Mouse (Mus musculus) midbrain, embryonic 14.5 days (tissue): ENCODE measurements at regions not wholly inside any gene's neighbourhood (a gene's known extent, or its start where the extent isn't known, plus 50 kb on each side); places are given as distances from the start of the nearest gene placed in this dataset.
A peak's percentile ranks its signal among the peaks of the same experiment; 100 is the strongest.

Source experiments
- ATAC-seq: fragments of 200-750 bp; cut with Nextera tagmentation; 2 replicates; pipeline ENCODE4 v1.8.0; 2017; ENCODE audit warnings: moderate number of reproducible peaks, moderate library complexity; ENCODE audit not compliant: low FRiP score, low TSS enrichment
- DNase-seq: peaks from one replicate; pipeline ENCODE4 v3.0.0-alpha.2; 2015
- H3K27ac ChIP-seq: fragments of 300-500 bp; sonication (generic); replicated peaks from 2 replicates; pipeline ENCODE4 v1.5.1; 2014; ENCODE audit warnings: mild to moderate bottlenecking, low read depth, low read length, moderate library complexity
- H3K27me3 ChIP-seq: fragments of 300-500 bp; sonication (generic); 2 replicates; pipeline ENCODE4 v1.6.1; 2014; ENCODE audit warnings: low read length, control low read depth, mixed read lengths; ENCODE audit not compliant: control insufficient read depth, insufficient read depth
- H3K36me3 ChIP-seq: fragments of 300-500 bp; sonication (generic); 2 replicates; pipeline ENCODE4 v1.6.1; 2014; ENCODE audit warnings: low read length, control low read depth; ENCODE audit not compliant: control insufficient read depth, insufficient read depth
- H3K4me1 ChIP-seq: fragments of 300-500 bp; sonication (generic); 2 replicates; pipeline ENCODE4 v1.6.1; 2014; ENCODE audit warnings: mild to moderate bottlenecking, antibody characterized with exemption, low read length, control low read depth; ENCODE audit not compliant: control insufficient read depth, insufficient read depth
- H3K4me2 ChIP-seq: fragments of 300-500 bp; sonication (generic); 2 replicates; pipeline ENCODE4 v1.6.1; 2014; ENCODE audit warnings: mild to moderate bottlenecking, low read length, moderate library complexity
- H3K4me3 ChIP-seq: fragments of 300-500 bp; sonication (generic); replicated peaks from 2 replicates; pipeline ENCODE4 v1.5.1; 2014; ENCODE audit warnings: low read depth, low read length
- H3K9ac ChIP-seq: fragments of 300-500 bp; sonication (generic); replicated peaks from 2 replicates; pipeline ENCODE4 v1.6.1; 2014; ENCODE audit warnings: mild to moderate bottlenecking, low read length, moderate library complexity
- H3K9me3 ChIP-seq: fragments of 300-500 bp; sonication (generic); 2 replicates; pipeline ENCODE4 v1.6.1; 2016; ENCODE audit warnings: low read length, control low read depth, mixed read lengths; ENCODE audit not compliant: control insufficient read depth
- WGBS: fragments of 180-500 bp; shearing (Covaris S2); extraction: QIAGEN DNeasy Blood & Tissue Kit; methylation state at CpG from one replicate; pipeline ENCODE4 v1.1.7; 2014; 5-methylcytosine and 5-hydroxymethylcytosine counted together

DNA sequence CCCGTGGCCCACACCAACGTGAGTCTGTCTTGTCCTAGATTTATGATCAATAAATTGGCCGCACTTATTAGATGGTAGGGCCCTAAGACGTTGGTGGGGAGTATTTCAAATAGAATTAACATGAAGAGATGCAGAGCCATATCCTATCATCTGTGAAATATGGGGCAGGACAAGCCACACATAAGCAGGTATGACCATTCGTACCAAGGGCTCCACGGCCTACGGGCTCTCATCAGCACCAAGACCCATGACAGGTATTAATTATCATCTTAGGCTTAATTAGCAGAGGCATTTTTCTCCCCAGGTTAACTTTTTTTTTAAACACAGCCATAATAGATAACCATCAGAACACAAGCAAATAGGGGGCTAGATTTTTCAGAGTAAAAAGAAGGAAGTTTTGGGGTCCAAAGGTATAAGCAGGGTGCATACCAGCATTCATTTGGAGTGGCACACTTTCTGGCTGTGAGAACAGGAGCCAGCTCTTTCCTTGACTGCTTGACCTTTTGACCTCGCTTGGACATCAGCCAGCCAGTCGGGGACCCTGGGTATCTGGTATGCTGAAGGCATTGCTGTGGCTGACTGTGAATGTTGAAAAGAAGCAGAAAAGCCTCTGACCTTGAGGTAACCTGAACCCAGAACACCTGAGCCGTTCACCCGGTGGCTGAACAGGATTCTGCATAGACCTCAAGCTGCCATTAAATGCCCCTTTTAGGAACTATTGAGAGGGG lies 185.8 kb downstream of the Snx10 start:
- Histone ChIP-seq H3K4me3 (no peak overlapping the region), H3K9ac (no peak overlapping the region), H3K27ac (peak overlapping the region; percentile 71), H3K27me3 (no peaks in the 10 kb centered on the region), H3K4me2 (no peak overlapping the region), H3K36me3 (no peaks in the 10 kb centered on the region), H3K4me1 (peaks cover 27% of the 10 kb centered on the region), H3K9me3 (no peaks in the 10 kb centered on the region)
- DNase-seq (no peak), ATAC-seq (no peak)
- 40% methylated on average over 11 of the region's 11 CpGs for WGBS

DNA sequence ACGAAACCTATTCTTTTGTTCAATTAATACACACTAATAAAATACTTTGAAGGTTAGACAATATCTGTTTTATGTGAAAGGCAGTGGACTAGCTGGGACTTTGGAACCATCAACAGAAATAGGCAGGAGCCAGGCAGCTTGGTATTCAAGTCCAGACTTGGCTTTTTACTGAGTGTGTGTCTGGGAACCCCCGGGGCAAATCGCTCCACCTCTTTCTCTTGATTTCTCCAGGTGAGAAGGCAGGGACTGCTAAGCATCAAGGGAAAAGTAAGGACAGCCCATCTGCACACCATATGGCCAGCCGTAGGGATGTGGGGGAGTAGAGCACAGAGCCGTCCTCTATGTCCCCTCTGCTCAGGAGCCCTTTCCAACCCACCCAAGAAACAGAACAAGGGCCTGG lies 186.5 kb downstream of the Snx10 start:
- Histone ChIP-seq H3K27ac (peak overlapping the region; percentile 71; the same call in 1 of the 2 replicates), H3K36me3 (no peaks in the 10 kb centered on the region), H3K4me3 (no peak overlapping the region), H3K4me1 (peaks cover 27% of the 10 kb centered on the region), H3K9me3 (no peaks in the 10 kb centered on the region), H3K4me2 (no peak overlapping the region), H3K9ac (no peak overlapping the region), H3K27me3 (no peaks in the 10 kb centered on the region)
- DNase-seq (no peak), ATAC-seq (no peak)
- 85% methylated on average over 5 of the region's 5 CpGs for WGBS

DNA sequence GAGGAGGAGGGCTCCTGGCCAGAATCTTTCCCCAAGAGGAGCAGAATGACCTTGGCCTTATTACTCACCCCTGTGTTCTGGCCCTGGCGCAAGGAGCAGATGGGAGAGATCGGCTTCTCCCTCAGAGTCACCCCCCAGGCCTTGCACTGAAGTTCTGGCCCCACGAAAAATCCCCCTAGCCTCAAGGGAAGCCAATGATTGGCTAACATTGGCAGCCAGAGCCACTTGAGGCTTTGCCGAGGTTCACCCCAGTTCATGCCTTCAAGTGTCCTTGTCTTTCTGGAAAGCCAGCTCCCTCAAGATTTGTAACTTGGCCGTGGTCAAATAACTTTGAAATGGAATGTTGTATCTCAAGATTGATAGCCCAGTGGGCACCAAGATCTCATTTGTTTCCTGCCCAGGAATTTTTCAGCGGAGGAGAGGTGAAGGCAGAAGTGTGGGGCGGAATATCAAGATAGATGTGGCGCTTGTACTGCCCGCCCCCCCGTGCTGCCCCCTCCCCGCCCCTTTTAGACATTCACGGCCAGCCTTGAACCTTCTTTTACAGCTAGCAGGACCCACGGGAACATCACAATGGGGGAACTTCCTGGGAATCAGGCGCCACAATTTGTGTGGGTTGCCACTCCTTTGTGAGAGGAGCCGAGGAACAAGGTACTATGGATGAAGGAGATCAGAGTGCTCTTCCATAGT lies 187.4 kb downstream of the Snx10 start:
- Histone ChIP-seq H3K4me1 (peaks cover 32% of the 10 kb centered on the region), H3K27me3 (no peaks in the 10 kb centered on the region), H3K9ac (no peak overlapping the region), H3K9me3 (no peaks in the 10 kb centered on the region), H3K4me2 (no peak overlapping the region), H3K27ac (no peak overlapping the region), H3K4me3 (no peak overlapping the region), H3K36me3 (no peaks in the 10 kb centered on the region)
- 88% methylated on average over 15 of the region's 15 CpGs for WGBS
- no peak for ATAC-seq
- DNase-seq: no peak

DNA sequence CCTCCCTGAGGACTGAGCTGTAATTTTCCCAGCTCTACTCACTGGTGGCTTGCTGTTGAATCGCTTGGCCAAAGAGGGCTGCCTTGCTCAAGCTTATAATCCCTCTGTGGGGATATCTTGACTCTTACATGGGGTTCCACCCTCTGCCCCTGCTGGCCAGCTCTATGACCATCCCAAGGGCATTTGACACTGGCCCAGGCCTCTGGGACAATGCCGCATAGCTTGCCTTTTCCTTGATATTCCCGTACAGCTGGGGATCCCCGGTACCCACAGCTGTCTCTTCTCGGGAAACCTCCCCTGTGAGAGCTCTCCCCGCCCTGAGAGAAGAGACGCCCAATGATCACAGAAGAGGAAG lies 187.9 kb downstream of the Snx10 start:
- WGBS: 74% methylated on average over 7 of the region's 7 CpGs
- DNase-seq (no peak), ATAC-seq (no peak)

DNA sequence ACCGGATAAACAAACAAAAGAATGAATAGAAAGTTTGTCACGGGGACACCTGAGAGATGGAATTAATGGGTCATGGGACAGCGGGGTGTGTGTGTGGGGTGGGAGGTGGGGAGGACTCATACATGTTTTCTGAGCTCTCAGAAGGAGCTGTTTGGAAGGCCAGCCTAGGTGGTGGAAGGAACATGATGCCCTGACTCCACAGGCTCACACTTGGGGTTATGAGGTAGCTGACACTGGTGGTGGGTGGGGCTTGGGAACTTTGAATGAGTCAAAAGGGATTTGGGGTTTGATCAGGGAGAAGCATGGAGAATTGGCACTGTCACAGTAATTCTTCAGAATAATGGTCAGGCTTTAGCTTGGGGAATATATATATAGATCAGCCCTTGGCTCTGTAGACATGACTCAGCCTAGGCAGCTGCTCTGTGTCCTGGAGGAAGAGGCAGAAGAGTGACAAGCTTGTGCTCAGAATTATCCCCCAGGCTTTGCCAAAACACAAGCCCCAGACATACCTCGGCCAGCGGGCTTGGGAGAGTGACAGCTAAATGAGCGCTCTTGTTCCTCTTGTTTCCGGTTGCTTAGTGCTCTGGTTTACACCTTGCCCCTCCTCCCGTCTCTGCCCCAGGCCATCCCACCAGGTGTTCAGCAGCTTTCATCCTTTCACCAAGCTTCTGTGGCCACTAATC lies 191.6 kb downstream of the Snx10 start:
- DNase-seq (peak; percentile 27), ATAC-seq (no peak; the same call in 1 of the 2 replicates)
- Histone ChIP-seq H3K4me3 (no peak overlapping the region), H3K9ac (no peak overlapping the region), H3K9me3 (no peaks in the 10 kb centered on the region), H3K4me1 (peaks cover 6% of the 10 kb centered on the region; the same call in 1 of the 2 replicates), H3K36me3 (no peaks in the 10 kb centered on the region), H3K4me2 (no peak overlapping the region), H3K27me3 (no peaks in the 10 kb centered on the region), H3K27ac (no peak overlapping the region)
- 18% methylated on average over 8 of the region's 8 CpGs for WGBS

More for the DNA sequence above, 187.9 kb downstream of the Snx10 start:
- peaks cover 32% of the 10 kb centered on the region for H3K4me1 ChIP-seq
- no peak overlapping the region for H3K4me2 ChIP-seq
- H3K36me3 ChIP-seq: no peaks in the 10 kb centered on the region
- no peaks in the 10 kb centered on the region for H3K9me3 ChIP-seq
- no peaks in the 10 kb centered on the region for H3K27me3 ChIP-seq
- no peak overlapping the region for H3K4me3 ChIP-seq
- no peak overlapping the region for H3K9ac ChIP-seq
- no peak overlapping the region for H3K27ac ChIP-seq

DNA sequence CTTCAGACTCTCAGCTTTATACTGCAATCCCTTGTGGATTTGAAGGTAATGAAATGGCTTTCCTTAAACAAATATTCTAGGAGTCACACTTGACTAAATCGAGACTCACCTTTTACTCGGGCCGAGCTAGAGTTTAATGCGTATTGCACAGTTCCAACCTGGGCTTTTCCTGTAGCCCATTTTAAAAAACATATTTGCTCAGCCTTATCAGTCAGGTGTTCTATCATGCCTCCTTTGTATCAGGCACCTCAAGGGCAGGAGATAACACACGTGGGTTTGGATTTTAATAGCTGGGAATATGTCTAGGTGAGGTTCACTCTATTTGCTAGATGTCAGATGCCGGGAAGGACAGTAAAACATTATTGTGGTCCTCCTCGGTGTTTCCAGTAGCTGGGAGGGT lies 193.7 kb downstream of the Snx10 start:
- Histone ChIP-seq H3K9ac (no peak overlapping the region), H3K4me1 (0 out of 2 replicates have a peak, but pooled peaks cover 5% of the 10 kb centered on the region), H3K9me3 (no peaks in the 10 kb centered on the region), H3K27ac (no peak overlapping the region), H3K36me3 (no peaks in the 10 kb centered on the region), H3K4me2 (no peak overlapping the region), H3K4me3 (no peak overlapping the region), H3K27me3 (no peaks in the 10 kb centered on the region)
- no peak for DNase-seq
- no peak for ATAC-seq
- 78% methylated on average over 7 of the region's 7 CpGs for WGBS

DNA sequence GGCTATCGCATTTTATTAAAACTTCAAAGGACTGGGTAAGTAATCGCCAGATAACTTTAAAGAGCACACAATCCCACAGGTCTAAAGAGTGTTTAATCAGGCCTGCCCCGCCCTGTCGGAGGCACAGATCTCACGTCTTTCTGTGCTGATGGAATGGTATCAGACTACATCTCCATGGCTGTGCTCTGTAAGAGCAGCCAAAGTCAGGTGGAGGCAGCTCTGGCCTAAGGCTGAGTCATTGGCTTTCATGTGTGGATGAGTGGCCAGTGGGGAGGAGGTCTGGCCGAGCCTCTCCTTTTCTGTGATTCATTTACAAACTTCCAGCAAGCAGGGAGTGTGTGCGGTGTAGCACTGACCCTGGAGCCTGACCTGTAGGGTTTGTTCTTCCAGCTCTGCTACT lies 197.0 kb downstream of the Snx10 start:
- WGBS: 79% methylated on average over 7 of the region's 7 CpGs
- 0 out of 2 replicates have a peak, but pooled peaks cover 1% of the 10 kb centered on the region for H3K4me1 ChIP-seq
- DNase-seq: no peak
- ATAC-seq: no peak
- no peak overlapping the region for H3K4me3 ChIP-seq
- no peaks in the 10 kb centered on the region for H3K27me3 ChIP-seq
- no peak overlapping the region for H3K27ac ChIP-seq
- no peak overlapping the region for H3K4me2 ChIP-seq
- no peak overlapping the region for H3K9ac ChIP-seq
- H3K9me3 ChIP-seq: no peaks in the 10 kb centered on the region
- no peaks in the 10 kb centered on the region for H3K36me3 ChIP-seq

DNA sequence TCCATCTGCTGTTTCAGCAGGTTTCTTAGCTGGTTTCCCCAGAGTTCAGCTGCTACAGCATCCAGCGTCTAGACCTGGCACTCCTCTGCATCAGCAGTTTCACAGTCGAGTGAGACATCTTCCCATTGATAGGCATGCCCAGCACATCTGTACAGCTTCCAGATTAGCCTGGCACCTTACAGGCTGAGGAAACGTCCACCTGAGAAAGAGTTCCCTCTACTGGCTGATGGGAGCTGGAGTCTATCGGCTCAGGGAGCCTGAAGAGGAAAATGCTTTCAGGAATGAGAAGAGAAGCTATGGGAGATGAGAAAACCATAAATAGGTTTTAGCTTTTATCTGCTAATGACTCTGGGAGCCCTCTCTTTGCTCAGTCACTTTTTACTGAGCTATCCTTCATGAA lies 199.4 kb downstream of the Snx10 start:
- Histone ChIP-seq H3K4me2 (no peak overlapping the region), H3K27me3 (no peaks in the 10 kb centered on the region), H3K27ac (no peak overlapping the region; the same call in 1 of the 2 replicates), H3K4me3 (no peak overlapping the region), H3K9me3 (no peaks in the 10 kb centered on the region), H3K9ac (no peak overlapping the region), H3K4me1 (0 out of 2 replicates have a peak, but pooled peaks cover 3% of the 10 kb centered on the region), H3K36me3 (no peaks in the 10 kb centered on the region)
- ATAC-seq: no peak
- 40% methylated on average over 4 of the region's 4 CpGs for WGBS
- DNase-seq: peak; percentile 61
